Mouse (Mus musculus) mouse embryonic stem cell (cell line): ENCODE data around the gene Kcnj2.

Source experiments
- in situ Hi-C, 2 experiments: fragments of 300-500 bp; cut with MboI; formaldehyde crosslinking; loops; 1 replicate in 1 of 2; 3 replicates in 1 of 2; pipeline ENCODE4 v1.14.3; 2019 to 2020; ENCODE audit warnings: low sequenced_read_pairs in 2 of 2, low pct_unique_long_range_greater_than_20kb in 1 of 2, mixed read lengths in 1 of 2; ENCODE audit not compliant: unreplicated experiment in 1 of 2

Kcnj2 gene

GRCm38 (mm10) chr11:111065635-111066298 lies at the start of gene Kcnj2:
Gene Kcnj2 (plus strand): TSS chr11:111066164.
- in situ Hi-C loops = loop anchor here in 1 of 2 experiments (25.0 kb wide), 1 partner anchor 703 kb away; no protein-coding TSS in a partner anchor

- in situ Hi-C loops = no loop called here
Measured at GRCm38 (mm10) chr11:111016206-111016605, 49.8 kb upstream of the Kcnj2 start.

GRCm38 (mm10) chr11:111020211-111020610 lies 45.8 kb upstream of the Kcnj2 start:
- in situ Hi-C loops = no loop called here

GRCm38 (mm10) chr11:111022681-111023281 lies 43.2 kb upstream of the Kcnj2 start:
- in situ Hi-C loops = no loop called here

GRCm38 (mm10) chr11:111042175-111042574 lies 23.8 kb upstream of the Kcnj2 start:
- in situ Hi-C loops = no loop called here

- in situ Hi-C loops = no loop called here
Measured at GRCm38 (mm10) chr11:111043298-111043697, 22.7 kb upstream of the Kcnj2 start.

- in situ Hi-C loops = loop anchor here in 1 of 2 experiments (25.0 kb wide), 1 partner anchor 692 kb away; no protein-coding TSS in a partner anchor
Measured at GRCm38 (mm10) chr11:111054252-111054651, 11.7 kb upstream of the Kcnj2 start.

- in situ Hi-C loops = loop anchor here in 1 of 2 experiments (25.0 kb wide), 1 partner anchor 693 kb away; no protein-coding TSS in a partner anchor
Measured at GRCm38 (mm10) chr11:111054854-111055822, 10.8 kb upstream of the Kcnj2 start.

- in situ Hi-C loops = loop anchor here in 1 of 2 experiments (25.0 kb wide), 1 partner anchor 694 kb away; no protein-coding TSS in a partner anchor
Measured at GRCm38 (mm10) chr11:111056030-111056429, 9.9 kb upstream of the Kcnj2 start.

GRCm38 (mm10) chr11:111057435-111057834 lies 8.5 kb upstream of the Kcnj2 start:
- in situ Hi-C loops = loop anchor here in 1 of 2 experiments (25.0 kb wide), 1 partner anchor 695 kb away; no protein-coding TSS in a partner anchor

GRCm38 (mm10) chr11:111059440-111059839 lies 6.5 kb upstream of the Kcnj2 start:
- in situ Hi-C loops = loop anchor here in 1 of 2 experiments (25.0 kb wide), 1 partner anchor 697 kb away; no protein-coding TSS in a partner anchor

GRCm38 (mm10) chr11:111060216-111060615 lies 5.7 kb upstream of the Kcnj2 start:
- in situ Hi-C loops = loop anchor here in 1 of 2 experiments (25.0 kb wide), 1 partner anchor 698 kb away; no protein-coding TSS in a partner anchor

GRCm38 (mm10) chr11:111064751-111065527 lies 1.0 kb upstream of the Kcnj2 start:
- in situ Hi-C loops = loop anchor here in 1 of 2 experiments (25.0 kb wide), 1 partner anchor 703 kb away; no protein-coding TSS in a partner anchor

- in situ Hi-C loops = loop anchor here in 1 of 2 experiments (25.0 kb wide), 1 partner anchor 704 kb away; no protein-coding TSS in a partner anchor
Measured at GRCm38 (mm10) chr11:111066299-111066691, 331 bp downstream of the Kcnj2 start.

GRCm38 (mm10) chr11:111067787-111068186 lies 1.8 kb downstream of the Kcnj2 start:
- in situ Hi-C loops = loop anchor here in 1 of 2 experiments (25.0 kb wide), 1 partner anchor 705 kb away; no protein-coding TSS in a partner anchor

- in situ Hi-C loops = loop anchor here in 1 of 2 experiments (25.0 kb wide), 1 partner anchor 708 kb away; no protein-coding TSS in a partner anchor
Measured at GRCm38 (mm10) chr11:111070460-111070859, 4.5 kb downstream of the Kcnj2 start.

GRCm38 (mm10) chr11:111074131-111074530 lies 8.2 kb downstream of the Kcnj2 start:
- in situ Hi-C loops = loop anchor here in 1 of 2 experiments (25.0 kb wide), 1 partner anchor 712 kb away; no protein-coding TSS in a partner anchor
